Mouse (Mus musculus): ENCODE data around the gene Slc2a3.

Slc2a3 gene

DNA sequence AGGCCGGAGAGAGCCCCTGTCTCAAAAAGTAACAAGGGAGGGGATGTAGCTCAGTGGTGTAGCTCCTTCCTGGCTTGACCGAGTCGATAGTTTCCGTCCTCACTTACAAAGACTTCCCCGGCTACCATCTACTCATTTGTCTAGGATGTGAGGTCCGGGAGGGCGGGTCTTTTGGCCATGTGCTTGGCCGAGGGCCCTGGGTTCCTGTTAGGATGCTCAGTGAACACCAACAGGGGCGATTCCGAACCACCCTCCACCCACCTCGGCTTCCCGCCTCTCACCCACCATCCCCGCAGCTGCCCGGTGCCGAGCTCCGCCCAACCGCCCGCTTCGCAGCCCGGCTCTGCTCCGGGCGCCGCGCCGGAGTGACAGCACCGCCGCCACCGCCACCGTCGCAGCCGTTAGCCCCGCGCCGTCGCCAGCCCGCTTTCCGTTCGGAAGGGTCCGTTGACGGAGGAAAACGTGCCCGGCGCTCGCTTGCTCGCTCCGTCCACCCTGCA is at the start of gene Slc2a3:
TSS of gene Slc2a3 (minus strand) at position 340 of the 500 bp plus-strand sequence.
- peak in 1 of 2 experiments; percentile 46 for DNase-seq (ENCODE audit: low spot score in 2 of 2)

DNA sequence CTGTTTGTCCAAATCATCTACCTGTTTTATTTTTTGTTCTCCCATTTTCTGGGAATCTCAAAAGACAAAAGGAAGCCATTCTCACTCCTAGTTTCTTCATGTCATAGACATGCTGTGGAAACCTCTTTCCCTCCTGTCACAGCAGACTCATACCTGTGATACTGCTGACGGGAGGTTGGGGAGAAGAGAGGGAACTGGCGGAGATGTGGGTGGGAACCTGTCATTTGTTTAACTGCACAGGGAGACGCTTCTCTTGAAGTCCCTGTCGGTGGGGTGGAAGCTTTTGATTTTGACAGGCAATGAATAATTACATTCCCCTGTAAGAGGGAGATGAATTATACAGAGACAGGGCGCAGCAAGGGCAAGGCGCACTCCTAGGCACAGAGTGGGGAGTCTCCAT is 42.3 kb upstream of the Slc2a3 start:
- DNase-seq (ENCODE audit: low spot score in 2 of 2), result no peak

DNA sequence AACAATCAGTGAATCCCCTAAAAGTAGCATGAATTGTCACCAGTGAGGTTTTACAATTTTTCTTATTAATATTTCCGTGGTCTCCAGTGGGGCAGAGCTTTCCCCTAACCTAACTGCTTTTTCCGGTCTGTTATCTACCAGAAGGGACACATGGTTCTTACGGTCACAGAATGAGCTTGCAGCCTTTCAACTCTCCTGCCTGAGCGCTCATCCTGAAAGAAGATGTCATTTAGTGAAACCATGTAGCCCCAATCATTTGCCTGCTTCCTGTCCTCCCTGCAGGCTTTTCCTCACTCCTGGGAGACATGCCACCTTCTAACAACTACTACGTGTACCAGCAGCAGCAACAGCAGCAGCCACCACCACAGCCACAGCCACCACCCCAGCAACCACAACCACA is 36.1 kb upstream of the Slc2a3 start:
- no peak for DNase-seq (ENCODE audit: low spot score in 2 of 2)

DNA sequence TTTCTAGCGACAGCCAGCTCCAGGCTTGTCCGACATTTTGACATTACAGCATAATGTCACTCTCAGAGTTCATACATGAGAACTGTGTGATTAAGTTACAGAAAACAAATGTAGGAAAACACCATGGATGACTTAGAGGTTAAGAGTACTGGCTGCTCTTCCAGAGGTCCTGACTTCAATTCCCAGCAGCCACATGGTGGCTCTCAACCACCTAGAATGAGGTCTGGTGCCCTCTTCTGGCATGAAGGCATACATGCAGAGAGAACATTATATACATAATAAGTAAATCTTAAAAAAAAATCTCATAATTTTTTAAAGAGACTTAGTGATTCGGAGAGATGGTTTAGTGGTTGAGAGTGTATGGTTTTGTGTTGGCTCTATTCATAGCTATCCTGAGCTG is 35.5 kb upstream of the Slc2a3 start:
- DNase-seq (ENCODE audit: low spot score in 2 of 2), result no peak

DNA sequence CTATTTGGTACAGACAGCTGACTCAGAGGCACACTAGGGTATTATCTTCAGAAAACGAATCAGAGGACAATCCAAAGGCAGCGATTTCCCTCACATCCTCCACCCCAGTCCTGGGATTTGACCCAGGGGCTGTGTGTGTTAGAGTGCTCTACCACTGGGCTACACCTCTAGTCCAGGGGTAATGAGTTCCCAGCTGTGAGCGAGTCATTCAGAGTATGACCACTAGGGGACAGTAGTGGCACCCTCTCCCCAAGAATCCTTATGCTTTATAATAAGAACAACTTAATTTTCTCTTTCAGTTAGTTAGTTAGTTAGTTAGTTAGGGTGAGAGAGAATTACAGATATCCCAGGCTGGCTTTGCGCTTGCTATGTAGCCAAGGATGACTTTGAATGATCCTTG is 32.9 kb upstream of the Slc2a3 start:
- DNase-seq (ENCODE audit: low spot score in 2 of 2), result no peak

DNA sequence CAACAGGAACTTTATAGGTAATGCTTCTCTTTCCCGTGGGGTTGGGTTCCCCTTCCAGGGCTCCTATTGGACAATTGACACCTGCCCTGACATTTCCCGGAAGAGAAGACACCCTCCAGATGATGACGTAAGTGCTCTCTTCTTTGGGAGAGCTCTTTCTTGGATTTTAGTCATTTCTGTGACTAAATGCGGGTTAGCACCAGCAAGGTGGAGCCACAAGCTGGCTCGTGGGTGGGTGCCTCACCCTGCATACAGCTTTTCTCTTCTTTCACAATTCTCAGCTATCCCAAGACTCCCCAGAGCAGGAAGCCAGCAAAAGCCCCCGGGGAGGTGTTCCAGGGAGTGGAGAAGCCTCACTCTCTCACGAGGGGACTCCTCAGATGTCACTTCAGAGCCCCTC is 31.4 kb upstream of the Slc2a3 start:
- DNase-seq (ENCODE audit: low spot score in 2 of 2), result no peak

DNA sequence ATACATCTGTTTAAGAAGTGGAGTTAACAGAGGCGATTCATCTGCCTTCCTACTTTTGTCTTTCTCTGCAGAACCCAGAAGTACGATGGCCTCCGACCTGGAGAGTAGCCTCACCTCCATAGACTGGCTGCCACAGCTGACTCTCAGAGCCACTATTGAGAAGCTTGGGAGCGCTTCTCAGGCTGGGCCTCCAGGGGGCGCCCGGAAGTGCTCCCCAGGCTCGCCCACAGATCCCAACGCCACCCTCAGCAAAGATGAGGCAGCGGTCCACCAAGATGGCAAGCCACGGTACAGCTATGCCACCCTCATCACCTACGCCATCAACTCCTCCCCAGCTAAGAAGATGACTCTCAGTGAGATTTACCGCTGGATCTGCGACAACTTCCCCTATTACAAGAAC is 26.6 kb upstream of the Slc2a3 start:
- no peak for DNase-seq (ENCODE audit: low spot score in 2 of 2)

DNA sequence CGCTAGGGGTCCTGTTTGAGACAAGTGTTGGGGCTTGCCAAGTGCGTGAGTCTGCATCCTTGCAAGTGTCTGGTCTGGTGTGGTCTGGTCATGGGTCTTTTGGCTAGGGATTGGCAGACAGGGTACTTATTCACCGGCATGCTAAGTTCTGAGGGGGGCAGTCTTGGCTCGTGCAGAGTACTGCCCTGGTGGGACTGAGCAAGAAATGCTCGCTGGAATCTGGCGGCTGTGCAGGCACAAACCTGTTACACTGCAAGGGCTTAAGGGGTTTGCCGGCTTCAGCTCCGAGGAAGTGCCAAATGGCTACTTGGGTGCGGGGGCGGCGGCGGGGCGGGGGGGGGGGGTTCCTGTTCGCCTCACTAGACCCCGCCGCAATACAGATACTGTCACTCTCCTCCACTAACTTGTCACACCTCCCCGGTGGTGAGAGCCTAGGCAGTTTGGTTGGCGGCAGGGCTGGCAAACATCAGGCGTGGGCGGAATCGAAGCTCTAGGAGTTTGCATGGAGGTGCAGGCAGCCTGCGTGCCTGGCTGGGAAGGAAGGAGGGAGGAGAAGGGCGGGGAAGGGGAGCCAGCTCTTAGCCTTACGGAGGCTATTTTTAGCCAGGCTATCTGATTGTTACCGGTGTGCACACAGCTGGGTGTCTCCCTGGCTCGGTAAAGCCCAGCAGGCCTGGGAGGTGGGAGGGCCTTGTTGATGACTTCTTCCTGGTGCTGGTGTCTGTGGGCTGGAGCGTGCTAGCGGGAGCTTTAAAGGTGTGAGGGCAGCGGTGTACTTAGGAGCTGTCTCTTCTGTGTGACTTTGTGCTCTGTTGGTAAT is 24.7 kb upstream of the Slc2a3 start:
- peak; percentile 66 to 76 for DNase-seq (ENCODE audit: low spot score in 2 of 2)

DNA sequence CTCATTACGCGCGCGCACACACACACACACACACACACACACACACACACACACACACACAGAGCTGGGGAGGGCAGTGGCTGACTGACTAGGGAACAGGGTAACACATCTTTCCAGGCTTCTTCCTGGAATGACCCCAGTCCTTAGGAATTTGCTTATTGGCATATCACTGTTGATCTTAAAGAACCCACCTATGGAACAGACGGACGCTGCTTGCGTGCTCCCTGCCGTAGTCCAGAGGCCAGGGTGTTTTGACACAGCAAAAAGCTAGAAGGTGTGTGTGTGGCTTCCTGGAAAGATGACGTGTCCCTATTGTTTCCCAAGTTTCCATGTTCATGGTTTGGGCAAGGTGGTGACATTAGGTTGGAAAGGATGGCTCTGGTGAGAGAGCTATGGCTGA is 23.7 kb upstream of the Slc2a3 start:
- DNase-seq (ENCODE audit: low spot score in 2 of 2), result no peak

DNA sequence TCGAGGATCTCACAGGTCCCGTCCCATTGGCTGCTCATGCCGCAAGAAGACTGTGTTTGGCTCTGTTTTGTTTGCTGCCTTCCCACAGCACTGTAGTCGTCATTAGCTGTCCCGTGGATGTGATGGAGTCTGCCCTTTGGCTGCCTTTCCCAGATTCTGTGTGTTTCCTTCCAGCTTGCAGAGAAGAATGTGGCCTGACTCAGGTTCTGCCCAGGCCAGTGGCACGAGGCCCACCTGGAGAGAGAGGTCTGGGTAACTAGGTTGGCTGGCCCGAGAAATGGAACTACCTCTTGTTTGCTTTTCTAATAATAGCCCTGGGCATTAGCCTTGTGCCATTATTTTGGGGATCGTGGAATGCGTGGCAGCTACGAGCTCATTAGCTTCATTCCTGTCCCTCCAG is 22.6 kb upstream of the Slc2a3 start:
- DNase-seq (ENCODE audit: low spot score in 2 of 2), result no peak

DNA sequence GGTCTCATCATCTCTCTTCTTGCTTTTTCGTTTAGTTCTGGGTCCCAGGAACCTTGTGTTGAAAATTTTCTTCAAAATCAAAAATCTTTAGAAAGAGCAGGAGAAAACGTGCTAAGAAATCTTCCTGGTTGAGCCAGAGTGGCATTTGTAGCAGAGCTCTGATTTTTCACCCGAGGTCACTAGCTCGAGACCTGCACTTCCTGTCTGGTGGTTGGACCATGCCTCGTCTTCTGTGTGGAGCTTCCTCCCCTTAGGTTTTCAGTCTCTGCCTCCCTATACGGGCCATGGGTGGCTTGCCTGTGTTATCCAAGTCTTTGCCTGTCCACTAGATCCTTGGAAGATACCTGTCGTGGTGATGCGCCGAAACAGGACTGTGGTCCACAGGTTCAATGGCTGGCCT is 20.4 kb upstream of the Slc2a3 start:
- no peak for DNase-seq (ENCODE audit: low spot score in 2 of 2)

DNA sequence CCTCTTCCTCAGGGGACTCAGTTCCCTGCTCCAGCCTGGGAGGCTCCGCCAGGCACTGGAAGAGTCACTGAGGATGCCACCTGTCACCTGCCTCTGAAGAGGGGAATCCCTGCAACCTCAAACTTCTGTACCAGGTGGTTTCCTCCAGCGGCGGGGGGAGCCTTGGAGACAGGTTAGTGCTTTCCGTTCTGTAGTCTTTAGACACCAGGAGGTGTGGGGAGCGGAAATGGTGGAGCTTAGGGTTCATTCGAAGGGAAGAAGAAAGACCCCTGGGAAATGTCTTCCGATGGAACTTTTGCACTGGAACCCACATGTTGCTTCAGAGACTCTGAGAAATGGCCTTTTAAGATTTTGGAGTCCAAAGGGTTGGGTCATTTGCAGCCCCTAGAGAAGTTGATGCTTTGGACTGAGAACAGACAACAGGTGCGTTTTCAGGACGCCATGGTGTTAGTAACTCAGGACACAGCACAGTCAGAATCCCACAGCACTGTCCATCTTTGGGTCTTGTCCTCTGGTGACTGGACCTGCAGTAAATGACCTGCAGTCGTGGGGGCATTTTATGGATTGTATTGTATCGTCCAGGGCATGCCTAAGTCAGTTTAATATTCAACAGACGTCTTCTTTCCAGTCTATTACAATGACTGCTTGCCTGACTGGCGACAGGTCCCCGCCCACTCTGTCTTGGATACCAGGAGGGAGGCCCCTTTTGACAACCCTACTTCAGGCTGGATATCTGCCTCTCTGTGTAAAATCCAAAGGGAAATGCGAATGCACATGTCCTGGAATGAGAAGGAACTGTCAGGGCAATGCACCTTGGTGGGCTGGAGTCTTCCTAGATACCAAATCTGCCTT is 19.6 kb upstream of the Slc2a3 start:
- DNase-seq (ENCODE audit: low spot score in 2 of 2), result no peak

DNA sequence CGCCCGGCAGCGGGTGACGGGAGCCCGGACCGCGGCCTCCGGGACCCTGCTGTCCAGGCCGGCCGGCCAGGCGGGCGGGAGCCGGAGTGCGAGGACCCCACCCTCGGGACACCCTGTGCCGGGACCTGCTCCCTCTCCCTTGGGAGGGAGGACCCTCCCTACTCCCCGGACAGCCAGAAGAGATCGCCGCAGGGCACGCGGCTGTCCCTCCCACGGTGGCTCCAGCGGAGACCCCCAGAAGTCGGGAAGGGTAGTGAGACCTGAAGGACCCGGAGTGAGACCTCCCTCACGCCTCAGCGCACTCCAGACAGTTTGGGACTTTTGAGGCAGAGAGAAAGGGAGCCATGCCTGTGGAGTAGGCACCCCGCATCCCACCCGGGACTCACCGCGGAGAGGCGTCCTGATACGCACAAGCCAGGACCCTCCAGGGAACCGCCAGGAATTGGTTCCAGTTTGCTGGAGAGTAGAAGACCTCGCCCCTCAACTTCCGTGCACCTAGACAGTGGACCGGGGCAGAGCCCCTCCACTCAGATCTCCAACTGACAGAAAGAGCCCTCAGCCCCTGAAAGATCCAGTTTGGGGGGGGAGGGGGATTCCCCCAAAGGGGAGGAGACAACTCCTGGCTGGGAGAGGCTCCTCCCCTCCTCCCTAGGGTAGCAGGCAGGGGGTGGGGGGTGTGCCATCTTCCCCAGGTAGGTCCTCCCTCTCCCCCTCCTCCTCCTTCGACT is 18.8 kb upstream of the Slc2a3 start:
- DNase-seq (ENCODE audit: low spot score in 2 of 2), result no peak

DNA sequence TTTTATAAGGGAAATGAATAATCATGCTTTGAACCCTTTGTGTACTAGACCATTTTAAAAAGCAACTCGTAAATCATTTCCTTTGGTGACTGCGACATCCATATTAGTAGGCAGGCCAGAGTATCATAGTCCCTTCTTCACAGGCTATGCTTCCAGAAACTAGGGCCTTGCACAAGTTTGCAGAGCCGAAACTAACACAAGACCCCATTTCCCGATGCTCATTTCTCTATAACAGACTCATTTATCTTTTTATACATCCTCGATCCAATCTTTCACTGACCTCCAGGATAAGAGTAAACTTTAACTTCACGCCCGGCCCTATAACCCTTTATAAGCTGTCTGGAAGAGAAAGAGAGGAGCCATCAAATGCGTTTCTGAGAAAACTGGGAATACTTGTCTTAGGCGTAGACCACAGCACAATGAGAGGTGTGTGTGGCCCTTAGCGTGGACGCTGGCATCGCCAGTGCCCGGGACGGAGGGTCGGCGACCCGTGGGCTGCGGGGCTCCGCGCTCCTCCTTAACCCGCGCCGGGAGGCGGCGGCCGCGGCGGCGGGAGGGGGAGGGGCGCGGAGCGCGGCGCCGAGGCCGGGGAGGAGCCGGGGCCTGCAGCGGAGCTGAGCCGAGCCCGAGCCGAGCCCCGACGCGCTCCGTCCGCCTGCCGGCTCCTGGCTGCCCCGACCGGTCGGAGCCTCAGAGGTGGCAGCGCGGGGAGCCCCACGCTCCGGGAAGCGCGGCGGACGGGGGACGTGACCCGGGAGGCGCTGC is 18.0 kb upstream of the Slc2a3 start, which contains the start of gene Foxj2:
TSS of gene Foxj2 (plus strand) at position 609 of the 765 bp plus-strand sequence.
- peak in 1 of 2 experiments; percentile 44 for DNase-seq (ENCODE audit: low spot score in 2 of 2)

DNA sequence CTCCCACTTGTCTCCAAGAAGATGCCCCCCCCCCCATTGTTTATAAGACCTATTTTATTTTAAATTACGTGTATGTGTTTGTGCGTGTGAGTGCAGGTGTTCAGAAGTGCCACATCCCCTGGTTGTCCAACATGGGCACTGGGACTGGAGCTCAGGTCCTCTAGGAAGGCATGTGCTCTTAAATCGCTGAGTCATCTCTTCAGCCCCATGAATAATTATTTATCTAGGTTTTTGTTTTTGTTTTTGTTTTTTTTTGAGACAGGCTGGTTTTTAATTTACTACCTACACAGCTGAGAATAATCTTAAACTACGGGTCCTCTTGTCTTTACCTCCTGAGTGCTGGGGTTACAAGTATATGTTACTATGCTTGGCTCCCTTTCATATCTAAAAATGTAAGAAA is 12.2 kb upstream of the Slc2a3 start:
- DNase-seq (ENCODE audit: low spot score in 2 of 2), result no peak

DNA sequence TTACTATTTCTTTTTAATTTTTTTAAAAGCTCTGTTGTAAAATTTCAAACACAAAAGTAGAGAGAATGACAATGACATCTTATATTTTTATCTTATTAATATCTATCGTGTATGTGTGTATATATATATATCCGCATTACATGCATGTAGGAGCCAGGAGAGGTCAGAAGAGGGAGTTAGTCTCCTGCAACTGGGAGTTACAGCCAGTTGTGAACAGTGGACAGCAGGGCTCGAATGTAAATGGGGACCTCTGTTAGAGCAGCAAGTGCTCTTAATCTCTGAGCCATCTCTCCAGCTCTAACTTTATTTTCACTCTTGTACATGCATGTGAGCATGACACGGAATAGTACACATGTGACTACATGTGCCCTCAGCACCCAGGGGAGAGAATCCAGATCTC is 11.3 kb upstream of the Slc2a3 start:
- no peak for DNase-seq (ENCODE audit: low spot score in 2 of 2)

DNA sequence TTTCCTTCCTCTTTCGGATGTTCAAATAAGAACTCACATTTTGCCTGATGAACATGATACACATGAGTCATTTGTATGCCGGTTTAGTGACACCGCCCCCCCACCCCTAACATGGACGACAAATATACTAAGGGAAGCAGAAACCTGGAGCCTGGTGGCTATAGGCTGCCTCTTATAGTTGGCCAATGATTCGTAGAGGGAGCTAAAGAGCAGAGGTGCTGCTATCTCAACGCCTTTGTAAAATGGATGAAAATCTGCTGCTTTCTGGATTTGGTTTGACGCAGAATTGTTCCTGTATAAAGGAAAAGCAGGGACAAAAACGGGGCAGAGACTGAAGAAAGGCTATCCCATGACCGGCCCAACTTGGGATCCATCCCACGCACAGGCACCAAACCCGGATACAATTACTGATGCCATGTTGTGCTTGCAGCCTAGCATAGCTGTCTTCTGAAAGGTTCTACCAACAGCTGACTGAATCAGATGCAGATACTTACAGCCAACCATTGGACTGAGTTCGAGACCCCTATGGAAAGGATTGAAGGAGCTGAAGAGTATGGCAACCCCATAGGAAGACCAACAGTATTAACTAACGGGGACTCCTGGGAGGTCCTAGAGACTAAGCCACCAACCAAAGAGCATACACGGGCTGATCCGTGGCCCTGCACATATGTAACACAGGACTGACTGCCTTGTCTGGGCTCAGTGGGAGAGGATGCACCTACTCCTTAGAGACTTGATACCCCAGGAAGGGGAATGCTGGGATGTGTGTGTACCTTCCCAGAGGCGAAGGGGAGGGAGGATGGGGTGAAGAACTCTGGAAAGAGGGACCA is 10.5 kb upstream of the Slc2a3 start:
- no peak for DNase-seq (ENCODE audit: low spot score in 2 of 2)

DNA sequence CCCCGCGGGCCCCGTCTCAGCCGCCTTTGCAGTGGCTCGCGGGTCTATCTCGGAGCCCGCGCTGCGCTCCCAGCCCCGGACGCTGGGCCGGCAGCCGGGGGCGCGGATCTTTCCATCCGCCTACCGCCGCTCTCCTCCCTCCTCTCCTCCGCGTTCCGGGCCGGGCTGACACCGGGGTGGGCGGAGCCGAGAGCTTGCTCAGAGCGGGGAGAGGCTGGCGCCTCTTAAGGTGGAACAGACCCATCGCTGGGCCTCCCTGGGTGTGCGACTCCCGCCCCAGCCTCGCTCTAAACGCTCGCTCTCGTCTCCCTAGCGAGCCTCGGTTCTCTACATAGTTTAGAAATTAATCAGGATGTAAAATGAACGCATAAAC is 9.8 kb upstream of the Slc2a3 start:
- DNase-seq (ENCODE audit: low spot score in 2 of 2), result peak; percentile 71 to 80

DNA sequence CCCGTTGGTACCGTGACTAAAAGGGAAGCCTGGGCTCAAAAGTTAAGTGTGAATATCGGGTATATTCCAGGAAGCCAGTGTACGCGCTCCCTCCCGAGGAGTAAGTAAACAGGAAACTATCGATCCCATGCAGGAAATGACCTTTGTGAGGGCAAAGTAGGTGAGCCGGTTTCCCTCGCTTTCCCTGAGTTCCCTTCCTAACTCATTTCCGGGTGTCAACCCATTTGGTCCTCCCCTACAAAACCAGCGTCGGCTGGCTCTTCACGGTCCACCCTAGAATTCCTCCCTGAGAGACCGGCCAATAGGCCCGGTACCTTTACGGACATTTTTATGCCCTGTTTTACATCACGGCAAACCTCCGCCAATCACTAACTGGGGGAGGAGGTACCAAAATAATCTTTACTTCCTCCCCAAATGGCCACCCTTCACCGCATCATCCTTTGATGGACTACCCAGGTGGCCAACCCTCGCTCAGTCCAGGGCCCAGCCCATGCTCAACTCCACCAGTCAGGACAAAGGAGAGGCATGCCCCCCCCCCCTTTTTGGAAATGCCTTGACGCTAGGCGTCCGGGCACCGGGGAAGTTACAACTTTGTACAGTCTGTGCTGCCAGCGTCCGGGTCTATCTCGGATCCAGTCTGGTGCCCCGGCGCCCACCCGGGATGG is 9.3 kb upstream of the Slc2a3 start:
- peak; percentile 85 to 93 for DNase-seq (ENCODE audit: low spot score in 2 of 2)
